Mouse (Mus musculus) kidney, postnatal 25 days (tissue): ENCODE measurements around the gene Zfp57.

Experiments
- DNase-seq, 2 experiments: peaks; one replicate each; pipeline ENCODE4 v3.0.0; 2021; ENCODE audit warnings: mixed read lengths in 2 of 2

The Zfp57 gene

GRCm38 (mm10) chr17:37046312-37047112, 45.5 kb downstream of the Zfp57 start:
- peak; percentile 54 to 77 for DNase-seq

- no peak for DNase-seq
Measured at GRCm38 (mm10) chr17:37047332-37047976, 46.5 kb downstream of the Zfp57 start.

- DNase-seq = no peak
Measured at GRCm38 (mm10) chr17:37047981-37048380, 47.0 kb downstream of the Zfp57 start.

GRCm38 (mm10) chr17:37048383-37048782, 47.4 kb downstream of the Zfp57 start:
- no peak for DNase-seq

- peak; percentile 73 to 75 for DNase-seq
Measured at GRCm38 (mm10) chr17:37049570-37050310, 48.8 kb downstream of the Zfp57 start.

GRCm38 (mm10) chr17:37050399-37050798, 49.4 kb downstream of the Zfp57 start:
- DNase-seq = peak; percentile 82 to 83

- DNase-seq = no peak
Measured at GRCm38 (mm10) chr17:37050876-37051275, 49.9 kb downstream of the Zfp57 start.

- no peak for DNase-seq
Measured at GRCm38 (mm10) chr17:37051745-37052144, 50.8 kb downstream of the Zfp57 start.

- DNase-seq = no peak
Measured at GRCm38 (mm10) chr17:37056957-37057356, 56.0 kb downstream of the Zfp57 start.
